Mouse (Mus musculus) cerebellum, adult 11-12 months (tissue): ENCODE data around the gene Aatf.

Experiments
- DNase-seq: peaks from one replicate; pipeline ENCODE4 v3.0.0; 2022

Gene Aatf

DNA sequence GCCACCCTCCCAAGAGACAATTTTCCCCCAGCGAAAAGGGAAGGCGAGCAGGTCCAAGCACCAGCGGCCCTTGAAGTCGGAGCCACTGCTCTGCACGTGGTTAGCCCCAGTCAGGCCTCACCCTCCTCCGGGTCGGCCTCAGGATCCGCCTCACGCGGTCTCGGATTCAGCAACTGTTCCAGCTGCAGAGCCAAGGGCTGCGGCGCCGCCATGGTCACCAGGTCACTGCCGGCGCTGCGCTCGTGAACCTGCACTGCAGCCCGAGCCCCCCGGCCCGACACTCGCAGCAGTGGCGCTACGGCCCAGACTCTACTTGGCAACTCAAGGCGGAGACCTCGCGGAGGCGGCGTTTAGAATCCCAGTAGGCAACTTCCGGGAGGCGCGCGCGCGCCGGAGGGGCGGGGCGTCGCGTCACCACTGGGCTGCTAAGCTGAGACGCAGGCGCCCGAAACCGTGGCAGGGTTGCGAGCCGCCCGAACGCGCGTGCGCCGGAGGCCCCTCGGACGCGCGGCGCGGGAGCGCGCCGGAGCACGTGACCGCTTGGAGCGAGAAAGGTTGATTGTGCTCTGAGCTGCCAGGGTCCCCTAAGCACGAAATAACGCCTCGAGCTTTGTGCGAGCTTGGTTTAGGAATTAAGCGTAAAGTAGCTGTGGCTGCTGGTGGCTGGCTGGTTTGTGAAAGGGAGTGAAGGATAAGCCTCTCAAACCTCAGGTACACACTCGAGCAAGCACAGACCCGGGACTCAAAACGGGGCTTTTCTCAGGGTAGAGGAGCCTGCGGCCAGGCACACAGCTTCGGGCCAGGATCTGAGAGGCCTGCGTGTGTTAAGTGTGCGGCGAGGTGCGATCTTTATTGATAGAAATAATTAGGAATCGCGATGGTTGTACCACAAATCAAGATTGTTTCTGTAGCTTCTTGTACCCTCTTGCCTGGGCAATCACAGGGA lies at the start of gene Aatf:
Aatf (minus strand) TSS at position 352 of the 946 bp plus-strand sequence.
- DNase-seq, result peak; percentile 97

DNA sequence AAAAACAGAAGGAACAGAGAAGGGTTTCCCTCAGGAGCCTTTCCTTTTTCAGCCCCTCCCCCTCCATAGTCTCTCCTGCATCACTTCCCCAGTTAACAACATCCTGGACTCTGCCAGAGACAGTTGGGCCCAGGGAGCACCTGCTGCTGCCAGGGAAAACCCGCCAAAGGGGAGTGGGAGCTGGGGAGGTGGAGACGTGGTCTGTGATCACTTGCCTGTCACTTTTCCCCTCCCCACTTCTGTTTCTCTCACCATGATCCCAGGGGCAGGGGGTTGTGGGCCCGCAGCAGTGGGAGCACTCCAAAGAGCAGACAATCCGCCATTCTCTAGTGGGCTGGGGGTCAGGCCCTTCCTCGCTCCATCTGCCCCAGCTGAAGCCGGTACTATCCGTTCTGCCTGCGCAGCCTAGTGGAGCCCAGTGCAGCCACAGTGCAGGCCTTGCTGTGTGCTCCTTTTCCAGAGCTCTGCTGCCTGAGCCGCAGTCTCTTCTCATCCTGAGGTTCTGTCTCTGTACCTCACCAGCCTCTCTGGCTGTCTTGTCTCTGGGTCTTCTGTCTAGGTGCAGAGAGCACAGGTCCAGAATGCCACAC lies 49.5 kb upstream of the Aatf start:
- DNase-seq, result no peak

DNA sequence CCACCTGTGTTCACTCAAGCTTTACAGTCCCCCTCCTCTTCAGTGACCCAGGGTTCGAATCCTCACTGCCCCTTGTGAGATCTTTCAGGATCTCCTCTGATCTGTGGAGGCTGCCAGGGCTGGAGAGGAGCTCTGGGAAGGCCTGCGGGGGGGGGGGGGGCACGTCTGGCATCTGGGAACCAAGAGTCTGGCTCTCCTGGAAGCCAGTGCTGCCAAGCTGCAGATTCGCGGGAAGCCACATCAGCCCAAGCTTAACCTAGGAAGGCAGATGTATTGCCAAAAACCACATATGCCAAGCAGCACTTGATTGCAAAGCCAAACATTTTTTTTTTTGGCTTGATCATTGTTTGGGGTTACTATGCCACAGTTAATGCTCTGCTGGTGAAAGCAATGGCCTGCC lies 48.2 kb upstream of the Aatf start:
- no peak for DNase-seq

DNA sequence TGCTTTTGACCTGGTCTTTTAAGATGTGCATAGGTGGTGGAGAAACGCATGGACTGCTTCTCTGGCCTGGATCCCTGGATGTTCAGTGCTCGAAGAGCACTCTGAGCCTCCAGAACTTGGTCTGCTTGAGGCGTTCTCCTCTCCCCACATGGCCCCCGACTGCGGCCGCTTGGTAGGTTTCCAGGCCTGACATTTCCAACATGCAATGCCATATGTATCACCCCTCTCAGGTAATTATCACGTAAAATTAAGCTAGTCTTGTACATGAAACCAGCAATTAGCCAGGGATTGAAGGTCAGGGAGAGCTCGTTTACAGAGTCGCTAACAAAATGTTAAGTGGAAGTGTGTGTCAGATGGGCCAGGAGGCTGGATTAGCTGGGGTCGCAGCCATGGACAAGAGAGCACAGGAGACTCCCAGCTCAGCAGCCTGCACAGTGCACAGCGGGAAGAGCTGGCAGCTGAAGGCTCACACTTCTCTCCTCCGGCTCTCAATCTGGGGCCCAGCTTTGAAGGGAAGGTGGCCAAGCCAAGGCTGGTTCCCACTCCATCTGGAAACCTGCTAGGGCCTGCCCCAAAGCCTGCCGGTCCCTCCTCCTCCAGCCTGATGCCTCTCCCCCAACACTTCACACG lies 40.6 kb upstream of the Aatf start:
- DNase-seq, result peak; percentile 83

DNA sequence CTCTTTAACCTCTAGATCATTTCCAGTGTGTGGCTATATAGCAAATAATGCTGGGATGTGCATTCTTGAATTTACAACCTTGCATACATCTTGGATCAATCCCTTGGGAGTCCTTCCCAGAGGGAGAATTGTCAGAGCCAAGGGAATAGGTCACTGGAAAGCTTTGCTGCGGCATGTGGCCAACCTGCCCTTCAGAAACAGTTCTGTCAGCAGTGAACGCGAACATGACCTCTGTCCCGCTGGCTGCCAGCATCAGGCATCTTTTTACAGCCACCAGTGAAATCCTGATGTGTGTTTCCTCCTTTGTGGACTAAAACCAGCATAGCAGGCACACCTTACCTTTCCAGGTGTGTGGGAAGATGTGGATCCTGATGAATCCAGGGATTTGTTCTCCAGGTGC lies 38.0 kb upstream of the Aatf start:
- no peak for DNase-seq

DNA sequence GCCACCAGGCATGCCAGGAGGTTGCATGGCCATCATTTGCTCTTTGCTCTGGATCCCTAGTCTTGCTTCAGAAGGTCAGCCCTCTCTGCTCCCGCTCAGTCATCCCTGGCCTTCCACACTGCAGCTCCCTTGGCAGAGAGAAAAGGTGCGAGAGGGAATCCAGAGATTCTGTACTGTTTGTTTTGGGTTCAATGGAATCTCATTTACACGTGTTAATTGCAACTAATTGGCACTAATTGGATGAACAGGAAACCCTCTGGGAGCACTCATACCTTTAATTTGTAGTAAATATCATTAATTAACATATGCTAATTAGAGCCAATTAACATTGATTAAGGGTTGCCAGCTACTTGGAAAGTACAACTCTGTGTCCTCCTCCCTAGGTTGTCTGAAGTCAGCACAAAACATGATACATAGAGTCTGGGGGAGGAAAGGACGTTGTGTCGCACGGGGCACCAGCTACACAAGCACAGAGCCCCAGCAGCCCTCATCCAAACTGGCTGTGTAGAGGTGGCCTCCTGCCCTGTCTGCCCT lies 36.0 kb upstream of the Aatf start:
- DNase-seq, result no peak

DNA sequence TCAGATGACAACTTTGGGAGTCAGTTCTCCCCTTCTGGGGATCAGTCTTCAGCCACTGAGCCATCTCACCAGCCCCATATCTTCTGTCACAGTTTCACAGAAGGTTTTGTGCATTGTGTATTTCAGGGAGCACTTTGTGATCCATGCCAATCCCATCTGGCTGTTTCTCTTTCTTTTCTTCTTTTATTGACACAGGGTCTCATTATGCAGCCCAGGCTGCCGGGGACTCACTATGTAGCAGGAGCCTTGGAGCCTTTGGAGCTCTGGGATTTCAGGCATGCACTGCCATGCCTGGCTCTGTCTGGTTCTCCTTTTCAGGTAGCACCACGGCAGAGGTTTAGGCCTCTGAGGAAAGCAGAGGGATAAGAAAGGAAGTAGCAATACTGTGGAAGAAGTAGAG lies 35.0 kb upstream of the Aatf start:
- DNase-seq, result no peak

DNA sequence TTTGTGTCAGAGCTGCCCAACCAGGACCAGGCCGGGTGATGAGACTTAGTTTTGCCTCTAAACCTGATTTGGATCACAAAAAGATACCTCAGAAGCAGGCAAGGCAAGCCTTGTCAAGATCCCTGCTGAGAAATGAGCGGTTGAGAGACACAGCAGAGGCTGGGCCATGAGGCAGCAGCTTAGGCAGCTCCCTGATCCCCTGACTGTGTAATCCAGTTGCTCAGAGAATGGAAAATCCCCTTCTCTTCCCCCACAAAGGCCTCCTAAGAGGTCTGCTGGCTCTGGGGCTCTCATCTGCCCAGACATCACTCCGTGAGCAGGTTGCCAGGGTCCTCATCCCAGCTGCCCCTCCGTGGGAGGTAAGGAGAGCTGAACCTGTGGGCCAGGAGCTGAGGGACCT lies 26.7 kb upstream of the Aatf start:
- no peak for DNase-seq

DNA sequence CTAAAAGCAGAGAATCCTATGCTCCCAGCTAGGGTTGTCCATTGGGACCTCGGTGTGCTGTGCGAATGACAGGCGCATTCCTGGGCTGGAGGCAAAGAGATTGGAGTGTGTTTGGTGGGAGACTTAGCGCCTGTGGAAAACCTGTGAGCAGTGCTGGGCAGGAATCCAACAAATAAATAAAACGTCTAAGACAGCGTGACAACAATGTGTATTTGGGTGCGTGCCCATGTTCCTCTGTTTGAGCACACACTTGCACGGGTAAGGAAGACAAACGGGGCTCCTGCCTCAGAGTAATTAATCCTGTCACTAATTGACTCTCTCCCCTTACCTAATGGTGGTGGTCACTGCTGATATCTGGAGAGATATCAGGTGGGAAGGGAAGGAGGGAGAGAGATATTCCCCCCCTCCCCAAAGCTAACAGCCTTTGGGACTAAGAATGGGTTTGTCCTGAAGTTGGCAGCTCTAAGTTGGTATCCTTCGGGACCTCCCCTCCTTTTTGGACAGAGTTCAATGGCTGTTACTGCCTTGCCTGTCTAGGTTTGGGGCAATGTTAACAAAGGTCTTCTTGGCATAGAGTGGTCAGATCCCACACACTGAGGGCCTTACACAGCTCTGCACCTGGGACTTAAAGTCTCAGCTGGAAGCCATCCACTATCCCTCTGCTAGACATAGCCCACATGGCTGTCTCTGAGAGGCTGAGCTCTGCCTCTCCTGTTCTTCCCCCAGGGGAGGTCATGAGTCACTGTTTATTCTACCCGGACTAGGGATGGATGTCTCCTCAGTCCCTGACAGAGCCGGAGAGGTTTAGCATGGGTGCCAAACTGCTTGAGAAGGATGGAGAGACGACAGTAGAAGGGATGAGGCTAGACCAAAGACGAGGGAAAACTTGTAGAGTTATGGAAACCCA lies 16.7 kb upstream of the Aatf start:
- DNase-seq, result no peak

DNA sequence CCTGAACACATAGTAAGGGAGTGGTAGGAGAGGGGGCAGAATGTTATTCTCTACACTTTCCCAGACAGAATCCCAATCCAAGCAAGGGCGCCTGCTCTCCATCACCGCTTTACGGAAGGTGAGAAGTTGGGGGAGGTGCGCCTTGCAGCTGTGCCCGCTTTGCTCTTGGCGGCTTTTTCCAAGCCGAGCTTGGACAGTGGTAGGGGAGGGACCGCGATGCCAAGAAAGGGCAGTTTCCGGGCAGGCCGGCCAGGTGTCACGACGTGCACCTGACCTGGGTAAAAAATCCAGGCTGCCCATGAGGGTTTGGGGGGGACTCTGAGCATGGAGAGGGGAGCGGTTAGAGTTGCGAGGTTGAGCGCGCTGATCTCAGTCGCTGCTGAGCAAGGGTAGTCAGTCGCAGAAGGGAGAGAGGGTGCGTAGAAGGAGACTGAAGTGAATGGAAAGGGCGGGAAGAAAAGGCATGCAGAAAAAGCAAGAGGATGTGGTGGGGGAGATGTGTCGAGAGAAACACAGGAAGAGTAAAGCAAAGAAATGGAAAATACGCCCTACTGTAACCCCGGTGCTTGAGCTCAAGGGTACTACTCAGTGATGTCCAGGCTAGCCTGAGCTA lies 15.9 kb upstream of the Aatf start:
- DNase-seq, result no peak

DNA sequence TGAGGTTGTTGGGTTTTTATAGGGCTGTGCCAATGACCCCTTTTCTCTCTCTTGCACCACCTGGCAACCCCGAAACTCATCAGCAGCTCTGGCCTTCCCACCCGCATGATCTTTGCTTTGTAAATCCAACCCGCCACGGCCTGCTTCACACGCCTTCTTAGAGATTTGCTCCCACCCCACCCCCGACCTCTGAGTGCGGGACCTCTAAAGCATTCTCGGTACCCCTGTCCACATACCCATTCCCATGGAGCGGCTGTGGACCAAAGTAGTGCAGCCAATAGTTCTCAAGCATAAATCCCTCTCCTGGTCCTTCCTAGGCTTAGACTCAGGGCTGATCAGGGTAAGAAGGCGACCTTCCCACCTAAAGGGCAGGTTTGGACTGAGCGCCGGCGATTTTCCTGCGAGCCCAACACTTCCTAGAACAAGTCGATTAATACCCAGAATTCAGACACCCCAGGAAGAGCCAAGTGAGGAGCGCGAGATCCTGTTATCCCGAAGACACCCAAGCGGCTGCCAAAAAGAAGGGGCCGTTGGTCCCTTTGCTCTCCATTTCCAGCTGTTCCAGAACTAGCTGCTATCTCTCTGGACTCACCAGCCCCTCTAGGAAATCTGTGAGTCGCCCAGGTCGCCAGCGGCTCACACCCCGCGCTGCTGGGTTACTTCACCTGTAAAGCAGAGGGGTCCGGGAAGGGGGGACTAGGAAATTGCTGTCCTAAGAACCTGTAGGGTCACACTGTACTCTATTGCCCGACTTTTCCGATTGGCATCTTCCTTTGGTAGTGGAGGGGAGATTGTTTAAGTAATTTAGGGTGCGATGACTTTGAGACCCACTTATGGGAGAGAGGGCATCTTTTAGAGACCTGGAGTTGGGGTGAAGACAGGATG lies 13.9 kb upstream of the Aatf start:
- DNase-seq, result no peak

DNA sequence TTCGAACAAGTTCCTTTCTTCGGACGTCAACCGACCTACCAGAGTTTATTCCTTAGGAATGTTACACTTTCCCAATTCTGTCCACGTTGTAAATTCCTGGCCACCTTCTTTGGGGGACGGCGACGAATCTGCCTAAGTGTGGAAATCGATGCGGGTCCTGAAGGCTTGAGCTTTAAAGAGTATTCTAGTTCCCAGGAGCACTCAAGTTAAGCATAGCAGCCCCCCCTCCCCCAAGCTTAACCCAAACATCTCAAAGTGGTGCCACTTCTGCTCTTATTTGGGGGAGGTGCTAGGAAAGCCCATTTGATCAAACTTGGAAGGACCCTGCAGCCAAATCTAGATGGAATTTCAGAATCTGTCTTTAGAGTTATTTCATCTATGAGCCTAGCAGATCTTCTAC lies 13.1 kb upstream of the Aatf start:
- DNase-seq, result no peak

DNA sequence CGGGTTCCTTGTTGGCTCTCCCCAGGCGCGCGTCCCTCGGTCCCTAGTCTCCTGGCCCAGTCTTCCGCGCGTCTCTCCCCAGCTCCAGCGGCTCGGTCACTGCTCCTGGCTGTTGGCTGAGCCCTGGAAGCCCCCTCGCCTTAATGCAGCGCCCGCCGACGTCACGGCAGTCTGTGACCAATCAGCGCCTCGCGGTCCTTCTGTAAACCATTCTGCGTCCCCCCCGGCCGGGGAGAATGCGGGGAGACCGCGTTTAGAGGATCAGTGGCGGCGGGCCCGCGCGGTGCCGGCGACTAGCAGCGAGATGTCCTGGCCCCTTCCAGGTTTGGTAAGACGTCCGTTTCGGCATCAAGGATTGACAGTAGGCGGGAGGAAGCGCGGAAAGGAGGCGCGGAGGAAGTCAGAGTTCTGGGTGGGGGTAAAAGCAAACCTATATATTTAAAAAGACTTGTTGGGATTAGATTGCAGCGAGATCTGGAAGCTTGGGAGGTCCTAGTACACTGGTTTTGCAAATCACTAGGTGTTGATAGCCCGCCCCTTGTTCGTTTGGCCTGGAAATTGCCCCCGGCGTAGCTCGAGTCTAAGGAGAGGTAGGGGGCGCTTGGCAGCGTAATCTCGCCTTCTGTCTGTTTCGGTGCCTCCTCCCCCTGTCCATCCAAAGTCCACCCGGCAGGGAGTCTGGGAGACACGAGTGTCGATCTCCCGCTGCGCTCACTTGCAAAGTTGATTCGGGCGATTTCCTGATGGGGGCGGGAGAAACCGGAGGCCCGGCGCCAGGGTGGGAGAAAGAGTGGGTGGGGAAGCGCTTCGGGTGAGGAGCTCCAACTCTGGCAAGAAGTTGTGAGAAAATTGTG lies 12.3 kb upstream of the Aatf start, which contains the start of gene Lhx1:
Lhx1 (minus strand) TSS at position 115 of the 854 bp plus-strand sequence.
- DNase-seq, result peak; percentile 94

DNA sequence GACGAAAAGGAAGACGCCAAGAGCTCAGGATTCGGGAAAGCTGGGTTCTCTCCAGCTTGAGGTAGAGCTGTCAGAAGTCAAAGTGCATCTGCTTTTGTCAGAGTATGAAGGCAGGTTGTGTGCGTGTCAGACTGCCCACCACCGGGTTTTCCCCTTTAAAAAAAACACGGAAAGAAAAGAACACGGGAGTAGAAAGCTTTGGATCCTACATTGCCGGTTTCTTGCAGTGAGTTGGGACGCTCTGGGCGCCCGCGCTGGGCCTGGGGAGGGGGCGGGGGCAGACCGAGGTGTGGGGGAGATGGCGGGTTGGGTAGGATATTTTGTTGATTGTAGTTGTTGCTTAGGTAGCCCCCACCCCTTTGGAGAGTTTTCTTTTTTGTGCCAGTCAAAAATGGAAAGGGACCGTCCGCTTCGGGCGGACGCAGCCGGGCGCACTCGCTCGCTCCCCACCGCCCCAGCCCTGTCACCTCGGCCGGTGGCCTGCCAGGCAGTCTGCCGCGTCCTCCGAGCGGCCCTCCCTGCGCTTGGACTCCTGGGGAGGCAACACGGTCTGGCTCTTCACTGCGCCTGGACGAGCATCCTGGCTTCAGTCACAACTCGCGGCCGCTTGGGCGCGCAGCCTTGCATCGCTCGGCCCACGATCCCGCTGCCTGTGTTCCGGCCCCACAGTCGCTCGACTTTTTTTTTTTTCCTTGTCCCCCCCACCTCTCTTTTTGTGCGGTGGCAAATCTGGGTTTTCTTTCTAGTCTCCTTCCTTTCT lies 11.4 kb upstream of the Aatf start:
- DNase-seq, result peak; percentile 79

DNA sequence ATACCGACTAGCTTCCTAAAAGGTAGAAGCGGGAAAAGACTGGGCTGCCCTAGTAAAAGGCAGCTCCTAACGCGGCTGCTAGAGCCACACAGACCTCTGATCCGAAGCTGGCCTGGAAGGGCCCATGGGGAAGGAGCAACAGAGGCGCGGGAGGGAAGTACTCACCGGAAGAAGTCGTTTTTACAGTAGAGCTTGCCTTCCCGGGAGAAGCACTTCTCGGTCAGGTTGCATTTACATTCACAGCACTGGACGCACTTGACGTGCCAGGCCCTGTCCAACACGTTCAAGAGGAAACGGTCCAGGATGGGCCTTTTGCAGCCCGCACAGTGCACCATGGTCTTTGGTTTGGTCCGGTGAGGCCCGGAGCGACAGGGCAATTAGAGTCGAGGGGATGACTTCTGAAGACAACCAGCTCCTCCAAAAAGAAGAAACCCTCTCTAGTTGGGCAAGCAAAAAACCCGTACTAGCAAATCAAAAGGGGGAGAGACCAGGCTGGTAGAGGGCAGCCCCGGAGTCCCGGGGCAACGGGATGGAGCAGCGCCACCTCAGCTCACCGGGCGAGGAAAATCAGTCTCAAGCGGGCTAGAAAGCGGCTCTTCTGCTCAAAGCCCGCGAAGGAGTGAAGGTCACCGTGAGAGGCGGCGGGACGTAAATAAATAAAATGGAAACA lies 10.7 kb upstream of the Aatf start:
- no peak for DNase-seq

DNA sequence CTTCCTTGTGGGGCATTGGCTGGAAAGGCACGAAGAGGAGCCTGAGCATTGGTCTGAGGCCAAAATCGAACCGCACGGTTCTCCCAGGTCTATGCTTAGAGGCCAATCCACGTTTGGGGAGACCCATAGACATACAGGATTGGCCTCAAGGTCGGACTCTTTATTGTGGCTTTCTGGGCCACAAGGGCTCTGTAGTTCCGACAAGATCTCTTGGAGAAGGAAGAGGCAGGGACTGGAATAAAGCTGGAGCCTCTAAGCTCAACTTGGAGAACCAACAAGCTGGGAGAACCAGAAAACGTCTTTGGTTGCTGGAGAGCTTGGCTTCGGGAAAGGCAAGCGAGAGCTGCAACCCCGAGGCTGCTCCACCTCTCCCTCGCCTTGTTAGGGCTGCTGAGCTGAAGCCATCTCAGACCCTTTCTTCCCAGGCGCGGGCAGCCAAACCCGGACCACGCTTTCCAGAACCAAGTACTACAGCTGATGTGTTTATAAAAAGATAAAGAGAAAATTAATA lies 10.1 kb upstream of the Aatf start:
- peak; percentile 73 for DNase-seq

DNA sequence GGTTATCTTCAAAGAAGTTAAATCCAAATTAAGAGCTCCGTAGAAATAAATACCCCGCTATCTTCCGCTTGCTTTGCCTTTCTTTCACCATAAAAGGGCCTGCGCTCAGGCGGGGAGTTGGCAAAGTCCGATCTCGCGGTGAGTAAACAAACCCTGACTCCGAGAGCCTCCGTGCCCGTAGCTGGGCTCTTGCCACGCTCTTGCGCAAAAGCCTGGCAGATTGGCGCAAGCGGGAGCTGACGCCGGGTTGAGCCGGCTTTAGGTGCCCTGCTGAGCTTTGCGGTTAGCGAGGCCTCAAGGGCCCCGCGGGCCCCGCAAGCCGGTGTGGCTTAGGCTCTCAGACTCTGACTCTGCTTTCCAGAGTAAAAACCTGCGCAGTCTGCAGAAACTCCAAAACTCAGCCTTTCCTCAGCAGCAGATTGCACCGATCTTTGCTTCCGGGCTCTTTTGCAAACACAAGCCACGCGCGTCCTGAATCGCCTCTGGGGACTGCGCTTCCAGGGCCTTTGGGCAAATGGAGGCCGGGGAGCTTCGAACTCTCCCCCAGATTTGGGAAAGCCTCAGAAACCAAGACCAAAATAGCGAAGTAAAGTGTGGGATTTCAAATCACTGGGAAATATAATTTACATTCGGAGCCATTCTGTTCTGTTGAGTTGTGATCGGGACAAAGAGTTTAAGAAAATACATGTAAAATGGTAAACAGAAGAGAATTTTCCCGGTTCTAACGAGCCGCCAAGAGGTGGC lies 9.4 kb upstream of the Aatf start:
- DNase-seq, result peak; percentile 92
